Mouse (Mus musculus) intestine, embryonic 15.5 days (tissue): ENCODE measurements around the gene Kif27. TPM values are rescaled to one million over a fixed set of nuclear protein-coding genes. Genes with fewer than 3 reads are reported as not detected.

Experiments used
- ATAC-seq: fragments of 200-750 bp; cut with Nextera tagmentation; 2 replicates; pipeline ENCODE4 v1.8.0; 2017; ENCODE audit warnings: moderate TSS enrichment, moderate library complexity
- H3K27ac ChIP-seq: fragments of 300-500 bp; sonication (generic); 2 replicates; pipeline ENCODE4 v1.5.1; 2015; ENCODE audit warnings: mild to moderate bottlenecking, inconsistent platforms
- H3K27me3 ChIP-seq: fragments of 300-500 bp; sonication (generic); replicated peaks from 2 replicates; pipeline ENCODE4 v1.6.1; 2015; ENCODE audit warnings: inconsistent platforms
- H3K36me3 ChIP-seq: fragments of 300-500 bp; sonication (generic); 2 replicates; pipeline ENCODE4 v1.6.1; 2015; ENCODE audit warnings: inconsistent platforms
- H3K4me1 ChIP-seq: fragments of 300-500 bp; sonication (generic); replicated peaks from 2 replicates; pipeline ENCODE4 v1.6.1; 2015; ENCODE audit warnings: inconsistent platforms
- H3K4me2 ChIP-seq: fragments of 300-500 bp; sonication (generic); replicated peaks from 2 replicates; pipeline ENCODE4 v1.6.1; 2015; ENCODE audit warnings: mild to moderate bottlenecking, inconsistent platforms
- H3K4me3 ChIP-seq: fragments of 300-500 bp; sonication (generic); replicated peaks from 2 replicates; pipeline ENCODE4 v1.5.1; 2015; ENCODE audit warnings: inconsistent platforms
- H3K9ac ChIP-seq: fragments of 300-500 bp; sonication (generic); 2 replicates; pipeline ENCODE4 v1.6.1; 2015; ENCODE audit warnings: inconsistent platforms
- H3K9me3 ChIP-seq: fragments of 300-500 bp; sonication (generic); 2 replicates; pipeline ENCODE4 v1.6.1; 2016; ENCODE audit warnings: inconsistent platforms
- WGBS: fragments of 180-500 bp; shearing (Covaris S2); methylation state at CpG from one replicate; pipeline ENCODE4 v1.1.7; 2015; 5-methylcytosine and 5-hydroxymethylcytosine counted together
- microRNA counts: library from miRNA; unstranded; fragments of <30 nt; microRNA quantifications from one replicate; lab custom pipeline; 2016
- polyA plus RNA-seq: library from polyadenylated mRNA; unstranded; fragments of >200 nt; fragmentation: Nextera tagmentation; extraction: Ambion mirVana; gene quantifications from 2 replicates; pipeline ENCODE4 v1.2.1, GENCODE M21; 2015

Gene Kif27
- polyA plus RNA-seq, 1 experiment from 2014 or later: 0.69 TPM

- Histone ChIP-seq H3K27me3 (no peaks in the 10 kb centered on the region), H3K4me2 (peak overlapping the region; percentile 85), H3K9me3 (no peaks in the 10 kb centered on the region), H3K36me3 (no peaks in the 10 kb centered on the region), H3K4me3 (peak overlapping the region; percentile 96), H3K4me1 (0 out of 2 replicates have a peak, but pooled peaks cover 5% of the 10 kb centered on the region), H3K9ac (peak overlapping the region; percentile 81), H3K27ac (peak overlapping the region; percentile 77)
- under 1% methylated on average over 105 of the region's 115 CpGs for WGBS
- peak; percentile 82 for ATAC-seq
Measured at GRCm38 (mm10) chr13:58273411-58274258, 85.3 kb downstream of the Kif27 start.

DNA sequence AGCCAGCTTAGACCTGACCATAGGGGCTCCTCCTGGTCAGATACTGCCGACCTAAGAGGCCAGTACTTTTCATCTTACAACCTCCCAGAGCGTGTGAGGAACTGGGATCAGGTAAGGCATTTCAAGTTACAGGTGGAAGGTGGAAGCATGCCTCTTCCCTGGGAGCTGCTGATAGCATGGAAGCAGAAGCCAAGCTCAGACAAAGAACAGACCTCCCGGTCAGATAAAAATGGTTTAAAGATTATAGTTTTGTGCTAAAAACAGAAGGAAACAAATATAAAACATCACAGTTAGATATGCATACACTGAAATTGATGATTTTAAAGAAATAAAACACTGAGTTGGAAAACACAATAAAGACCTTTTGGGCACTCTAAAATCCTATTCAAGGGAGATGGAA lies 92.1 kb downstream of the Kif27 start:
- Histone ChIP-seq H3K4me1 (no peaks in the 10 kb centered on the region), H3K9me3 (no peaks in the 10 kb centered on the region), H3K4me2 (no peak overlapping the region), H3K9ac (no peak overlapping the region), H3K27ac (no peak overlapping the region), H3K36me3 (no peaks in the 10 kb centered on the region), H3K4me3 (no peak overlapping the region), H3K27me3 (no peaks in the 10 kb centered on the region)
- WGBS: 75% methylated on average over 3 of the region's 3 CpGs
- ATAC-seq: no peak

DNA sequence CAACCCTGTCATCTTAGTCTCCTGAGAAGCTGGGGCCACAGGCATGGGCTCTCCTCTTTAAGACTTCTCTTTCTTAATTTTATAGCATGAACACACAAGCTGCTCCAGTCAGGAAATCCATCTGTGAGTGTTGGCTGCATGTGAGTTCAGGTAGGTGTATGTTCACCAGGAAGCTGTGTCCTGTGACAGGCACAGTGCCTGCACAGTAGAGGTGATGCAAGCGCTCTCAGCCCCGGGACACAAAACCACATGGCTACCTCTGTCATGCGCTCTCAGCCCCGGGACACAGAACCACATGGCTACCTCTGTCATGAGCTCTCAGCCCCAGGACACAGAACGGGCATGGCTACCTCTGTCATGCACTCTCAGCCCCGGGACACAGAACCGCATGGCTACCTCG lies 95.4 kb downstream of the Kif27 start:
- no peak for ATAC-seq
- H3K9me3 ChIP-seq: no peaks in the 10 kb centered on the region
- 91% methylated on average over 8 of the region's 8 CpGs for WGBS
- H3K27ac ChIP-seq: no peak overlapping the region
- no peak overlapping the region for H3K4me2 ChIP-seq
- H3K27me3 ChIP-seq: no peaks in the 10 kb centered on the region
- no peaks in the 10 kb centered on the region for H3K4me1 ChIP-seq
- H3K4me3 ChIP-seq: no peak overlapping the region
- H3K9ac ChIP-seq: no peak overlapping the region
- no peaks in the 10 kb centered on the region for H3K36me3 ChIP-seq

DNA sequence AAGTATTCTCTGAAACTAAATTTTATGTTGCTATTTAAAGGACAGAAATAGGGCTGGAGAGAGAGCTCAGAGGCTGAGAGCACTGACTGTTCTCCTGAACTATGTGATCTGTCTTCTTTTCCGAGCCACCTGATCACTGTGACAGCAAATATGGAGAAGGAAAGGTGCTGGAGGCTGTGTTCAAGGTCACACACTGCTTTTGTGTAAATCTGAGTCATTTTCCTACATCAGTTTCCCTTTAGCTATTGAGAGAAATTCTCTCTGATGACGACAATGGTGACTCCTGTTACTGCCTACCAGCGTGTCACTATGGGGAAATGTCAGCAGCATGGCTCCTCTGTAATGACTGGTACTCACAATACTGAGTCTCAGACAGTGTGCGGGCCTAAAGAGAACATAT lies 97.2 kb downstream of the Kif27 start:
- no peak overlapping the region for H3K9ac ChIP-seq
- H3K27me3 ChIP-seq: no peaks in the 10 kb centered on the region
- 79% methylated on average over 4 of the region's 4 CpGs for WGBS
- no peaks in the 10 kb centered on the region for H3K9me3 ChIP-seq
- no peaks in the 10 kb centered on the region for H3K4me1 ChIP-seq
- H3K27ac ChIP-seq: no peak overlapping the region
- no peak overlapping the region for H3K4me2 ChIP-seq
- H3K36me3 ChIP-seq: no peaks in the 10 kb centered on the region
- ATAC-seq: no peak
- no peak overlapping the region for H3K4me3 ChIP-seq

- H3K9ac ChIP-seq: no peak overlapping the region
- no peak for ATAC-seq
- WGBS: 89% methylated on average over 1 of the region's 1 CpGs
Measured at GRCm38 (mm10) chr13:58253268-58253667, 105.7 kb downstream of the Kif27 start.

DNA sequence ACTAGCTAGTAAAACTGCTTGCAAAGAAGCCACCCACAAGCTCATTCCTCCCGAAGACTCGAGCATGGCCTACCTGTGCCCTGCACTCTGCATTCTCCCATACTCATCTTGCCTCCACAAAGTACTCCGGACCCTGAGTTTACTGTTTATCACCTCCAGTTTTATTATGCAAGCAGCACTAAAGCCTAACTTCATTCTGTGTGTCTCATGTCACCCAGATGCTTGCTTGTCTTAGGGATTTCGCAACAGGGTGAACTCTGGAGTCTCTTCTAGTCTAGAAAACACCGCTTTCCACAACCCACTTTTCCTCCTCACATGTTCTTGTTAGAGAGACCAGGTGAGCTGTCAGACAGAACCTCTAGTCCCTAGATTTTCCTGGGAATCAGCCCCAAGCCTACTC lies 110.0 kb downstream of the Kif27 start:
- H3K27me3 ChIP-seq: no peaks in the 10 kb centered on the region
- 91% methylated on average over 5 of the region's 5 CpGs for WGBS
- no peak for ATAC-seq
- H3K4me2 ChIP-seq: no peak overlapping the region
- H3K9me3 ChIP-seq: no peaks in the 10 kb centered on the region
- 0 out of 2 replicates have a peak, but pooled peaks cover 6% of the 10 kb centered on the region for H3K36me3 ChIP-seq
- no peak overlapping the region for H3K4me3 ChIP-seq
- H3K27ac ChIP-seq: no peak overlapping the region
- no peaks in the 10 kb centered on the region for H3K4me1 ChIP-seq
- no peak overlapping the region for H3K9ac ChIP-seq

More at GRCm38 (mm10) chr13:58253268-58253667, 105.7 kb downstream of the Kif27 start:
- H3K4me3 ChIP-seq: no peak overlapping the region
- no peak overlapping the region for H3K27ac ChIP-seq
- no peak overlapping the region for H3K4me2 ChIP-seq
- H3K27me3 ChIP-seq: no peaks in the 10 kb centered on the region
- 0 out of 2 replicates have a peak, but pooled peaks cover 8% of the 10 kb centered on the region for H3K36me3 ChIP-seq
- H3K4me1 ChIP-seq: no peaks in the 10 kb centered on the region
- H3K9me3 ChIP-seq: no peaks in the 10 kb centered on the region

MicroRNA genes within 50 kb of the gene (microRNA counts, 519-probe panel; counts per million panel counts)
- microRNA mmu-miR-7a (lab: Ali Mortazavi, UCI): 2,789 counts per million, percentile 72 among the panel's probes with 10 or more counts

Other genes starting within 250 kb of the Kif27 start
- gene Klhl3, start 245.5 kb downstream of the Kif27 start, polyA plus RNA-seq: 2.6 and 2.8 TPM in 2 replicates
- gene Hnrnpa0, start 230.6 kb downstream of the Kif27 start, polyA plus RNA-seq: 28.2 and 36.2 TPM in 2 replicates
- 43.0 and 44.0 TPM in 2 replicates for gene Idnk, start 201.5 kb downstream of the Kif27 start, polyA plus RNA-seq
- 102 and 107 TPM in 2 replicates for gene Ubqln1, start 143.5 kb downstream of the Kif27 start, polyA plus RNA-seq
- gene Gkap1, start 83.4 kb downstream of the Kif27 start, polyA plus RNA-seq: 20.0 and 21.5 TPM in 2 replicates
- gene 2210016F16Rik, start 26.1 kb upstream of the Kif27 start, polyA plus RNA-seq: 42.1 and 44.1 TPM in 2 replicates
- gene Rmi1, start 43.1 kb upstream of the Kif27 start, polyA plus RNA-seq: 21.5 and 25.7 TPM in 2 replicates
- 1,180 and 1,388 TPM in 2 replicates for gene Hnrnpk, start 44.2 kb upstream of the Kif27 start, polyA plus RNA-seq